Mouse (Mus musculus) intestine, embryonic 14.5 days (tissue): Measurements from ENCODE around the gene Plcg2. TPM values are rescaled to one million over a fixed set of nuclear protein-coding genes. Genes with fewer than 3 reads are reported as not detected.

Source experiments
- ATAC-seq: fragments of 200-750 bp; cut with Nextera tagmentation; replicated peaks from 2 replicates; pipeline ENCODE4 v1.8.0; 2017; ENCODE audit warnings: low read depth, moderate number of reproducible peaks, moderate TSS enrichment, moderate library complexity; ENCODE audit not compliant: low FRiP score, low TSS enrichment
- DNase-seq: peaks from one replicate; pipeline ENCODE4 v3.0.0-alpha.2; 2018; ENCODE audit warnings: low spot score
- H3K27ac ChIP-seq: fragments of 300-500 bp; sonication (generic); 2 replicates; pipeline ENCODE4 v1.5.1; 2014; ENCODE audit warnings: low read depth, mild to moderate bottlenecking, control low read depth
- H3K27me3 ChIP-seq: fragments of 300-500 bp; sonication (generic); replicated peaks from 2 replicates; pipeline ENCODE4 v1.6.1; 2014; ENCODE audit warnings: low read length, control low read depth; ENCODE audit not compliant: control insufficient read depth, insufficient read depth
- H3K36me3 ChIP-seq: fragments of 300-500 bp; sonication (generic); 2 replicates; pipeline ENCODE4 v1.6.1; 2014; ENCODE audit warnings: low read length, control low read depth; ENCODE audit not compliant: control insufficient read depth, insufficient read depth
- H3K4me1 ChIP-seq: fragments of 300-500 bp; sonication (generic); replicated peaks from 2 replicates; pipeline ENCODE4 v1.6.1; 2014; ENCODE audit warnings: low read length, control low read depth, mixed read lengths; ENCODE audit not compliant: control insufficient read depth, insufficient read depth
- H3K4me2 ChIP-seq: fragments of 300-500 bp; sonication (generic); 2 replicates; pipeline ENCODE4 v1.6.1; 2014; ENCODE audit warnings: low read length
- H3K4me3 ChIP-seq: fragments of 300-500 bp; sonication (generic); 2 replicates; pipeline ENCODE4 v1.5.1; 2014; ENCODE audit warnings: low read depth, low read length, control low read depth, mixed read lengths
- H3K9ac ChIP-seq: fragments of 300-500 bp; sonication (generic); 2 replicates; pipeline ENCODE4 v1.6.1; 2014; ENCODE audit warnings: mild to moderate bottlenecking, low read length
- H3K9me3 ChIP-seq: fragments of 300-500 bp; sonication (generic); 2 replicates; pipeline ENCODE4 v1.6.1; 2016; ENCODE audit warnings: low read length, control low read depth; ENCODE audit not compliant: control insufficient read depth
- WGBS: fragments of 180-500 bp; shearing (Covaris S2); extraction: QIAGEN DNeasy Blood & Tissue Kit; methylation state at CpG from one replicate; pipeline ENCODE4 v1.1.7; 2014; 5-methylcytosine and 5-hydroxymethylcytosine counted together
- polyA plus RNA-seq: library from polyadenylated mRNA; unstranded; fragments of >200 nt; fragmentation: Nextera tagmentation; extraction: Ambion mirVana; gene quantifications from 2 replicates; pipeline ENCODE4 v1.2.1, GENCODE M21; 2014

Gene Plcg2
- polyA plus RNA-seq, 1 experiment from 2014 or later = 3.2 TPM

- Histone ChIP-seq H3K9me3 (no peaks in the 10 kb centered on the region), H3K4me1 (no peaks in the 10 kb centered on the region), H3K36me3 (no peaks in the 10 kb centered on the region), H3K9ac (no peak overlapping the region), H3K4me2 (no peak overlapping the region), H3K27me3 (no peaks in the 10 kb centered on the region), H3K4me3 (no peak overlapping the region), H3K27ac (no peak overlapping the region)
- DNase-seq (peak; percentile 92), ATAC-seq (no peak; the same call in 1 of the 2 replicates)
- WGBS = 31% methylated on average over 5 of the region's 5 CpGs
Measured at GRCm38 (mm10) chr8:117569409-117569808, 71.3 kb downstream of the Plcg2 start.

GRCm38 (mm10) chr8:117576291-117576785, 78.2 kb downstream of the Plcg2 start:
- no peak for ATAC-seq
- Histone ChIP-seq H3K4me3 (no peak overlapping the region), H3K4me1 (no peaks in the 10 kb centered on the region), H3K9ac (no peak overlapping the region), H3K4me2 (no peak overlapping the region), H3K9me3 (no peaks in the 10 kb centered on the region), H3K27me3 (no peaks in the 10 kb centered on the region), H3K36me3 (no peaks in the 10 kb centered on the region), H3K27ac (no peak overlapping the region)
- no peak for DNase-seq
- 79% methylated on average over 9 of the region's 9 CpGs for WGBS

GRCm38 (mm10) chr8:117577059-117577458, 79.0 kb downstream of the Plcg2 start:
- H3K4me2 ChIP-seq = no peak overlapping the region
- no peak overlapping the region for H3K9ac ChIP-seq
- no peaks in the 10 kb centered on the region for H3K27me3 ChIP-seq
- H3K4me3 ChIP-seq = no peak overlapping the region
- ATAC-seq (no peak), DNase-seq (no peak)
- H3K4me1 ChIP-seq = no peaks in the 10 kb centered on the region
- H3K9me3 ChIP-seq = no peaks in the 10 kb centered on the region
- H3K36me3 ChIP-seq = no peaks in the 10 kb centered on the region
- H3K27ac ChIP-seq = no peak overlapping the region
- WGBS = 70% methylated on average over 6 of the region's 6 CpGs

GRCm38 (mm10) chr8:117577883-117578282, 79.8 kb downstream of the Plcg2 start:
- Histone ChIP-seq H3K4me2 (no peak overlapping the region), H3K9me3 (no peaks in the 10 kb centered on the region), H3K9ac (no peak overlapping the region), H3K4me3 (no peak overlapping the region), H3K27me3 (no peaks in the 10 kb centered on the region), H3K36me3 (no peaks in the 10 kb centered on the region), H3K4me1 (no peaks in the 10 kb centered on the region), H3K27ac (no peak overlapping the region)
- no peak for DNase-seq
- WGBS = 57% methylated on average over 10 of the region's 10 CpGs
- no peak for ATAC-seq

- no peak overlapping the region for H3K4me2 ChIP-seq
- H3K27ac ChIP-seq = no peak overlapping the region
- 88% methylated on average over 6 of the region's 6 CpGs for WGBS
- ATAC-seq (no peak), DNase-seq (no peak)
- H3K9me3 ChIP-seq = no peaks in the 10 kb centered on the region
- H3K4me1 ChIP-seq = no peaks in the 10 kb centered on the region
- no peak overlapping the region for H3K4me3 ChIP-seq
- no peaks in the 10 kb centered on the region for H3K27me3 ChIP-seq
- no peaks in the 10 kb centered on the region for H3K36me3 ChIP-seq
- H3K9ac ChIP-seq = no peak overlapping the region
Measured at GRCm38 (mm10) chr8:117578856-117579255, 80.8 kb downstream of the Plcg2 start.

- Histone ChIP-seq H3K4me1 (no peaks in the 10 kb centered on the region), H3K27ac (no peak overlapping the region), H3K27me3 (no peaks in the 10 kb centered on the region), H3K4me2 (no peak overlapping the region), H3K4me3 (no peak overlapping the region), H3K36me3 (no peaks in the 10 kb centered on the region), H3K9ac (no peak overlapping the region), H3K9me3 (no peaks in the 10 kb centered on the region)
- DNase-seq (no peak), ATAC-seq (no peak)
- WGBS = 77% methylated on average over 5 of the region's 5 CpGs
Measured at GRCm38 (mm10) chr8:117593862-117594261, 95.8 kb downstream of the Plcg2 start.

GRCm38 (mm10) chr8:117595001-117595400, 96.9 kb downstream of the Plcg2 start:
- ATAC-seq = no peak

GRCm38 (mm10) chr8:117596777-117597176, 98.7 kb downstream of the Plcg2 start:
- no peak overlapping the region for H3K9ac ChIP-seq
- WGBS = 67% methylated on average over 5 of the region's 5 CpGs
- no peak overlapping the region for H3K27ac ChIP-seq
- DNase-seq (no peak), ATAC-seq (no peak)
- H3K36me3 ChIP-seq = no peaks in the 10 kb centered on the region
- no peaks in the 10 kb centered on the region for H3K27me3 ChIP-seq
- H3K4me1 ChIP-seq = no peaks in the 10 kb centered on the region
- no peak overlapping the region for H3K4me2 ChIP-seq
- H3K9me3 ChIP-seq = no peaks in the 10 kb centered on the region
- no peak overlapping the region for H3K4me3 ChIP-seq

More at GRCm38 (mm10) chr8:117595001-117595400, 96.9 kb downstream of the Plcg2 start:
- Histone ChIP-seq H3K4me2 (no peak overlapping the region), H3K27me3 (no peaks in the 10 kb centered on the region), H3K4me1 (no peaks in the 10 kb centered on the region), H3K27ac (no peak overlapping the region), H3K4me3 (no peak overlapping the region), H3K9ac (no peak overlapping the region), H3K36me3 (no peaks in the 10 kb centered on the region), H3K9me3 (no peaks in the 10 kb centered on the region)
- 77% methylated on average over 2 of the region's 2 CpGs for WGBS
- DNase-seq = no peak

- H3K4me2 ChIP-seq = no peak overlapping the region
- no peaks in the 10 kb centered on the region for H3K4me1 ChIP-seq
- H3K36me3 ChIP-seq = no peaks in the 10 kb centered on the region
- DNase-seq = peak; percentile 71
- 80% methylated on average over 13 of the region's 13 CpGs for WGBS
- H3K9me3 ChIP-seq = 0 out of 2 replicates have a peak, but pooled peaks cover 4% of the 10 kb centered on the region
- H3K27me3 ChIP-seq = no peaks in the 10 kb centered on the region
- no peak overlapping the region for H3K27ac ChIP-seq
- H3K4me3 ChIP-seq = no peak overlapping the region
- ATAC-seq = no peak
- H3K9ac ChIP-seq = no peak overlapping the region
Measured at GRCm38 (mm10) chr8:117600839-117601238, 102.7 kb downstream of the Plcg2 start.
